Mouse (Mus musculus) midbrain, embryonic 13.5 days (tissue): ENCODE data around the gene Rpl36-ps4. TPM values are rescaled to one million over a fixed set of nuclear protein-coding genes. Genes with fewer than 3 reads are reported as not detected.
A peak's percentile ranks its signal among the peaks of the same experiment; 100 is the strongest.
"Not testable (repeated sequence)": the region's sequence is repeated elsewhere in the genome, so short reads cannot be mapped to it uniquely, and the experiment has no call there.

Experiments
- ATAC-seq: fragments of 200-750 bp; cut with Nextera tagmentation; 2 replicates; pipeline ENCODE4 v1.8.0; 2017; ENCODE audit warnings: mild to moderate bottlenecking, moderate TSS enrichment, moderate library complexity
- H3K27ac ChIP-seq: fragments of 300-500 bp; sonication (generic); 2 replicates; pipeline ENCODE4 v1.5.1; 2015; ENCODE audit warnings: inconsistent platforms, mild to moderate bottlenecking, moderate library complexity
- H3K27me3 ChIP-seq: fragments of 300-500 bp; sonication (generic); 2 replicates; pipeline ENCODE4 v1.6.1; 2015; ENCODE audit warnings: mild to moderate bottlenecking, inconsistent platforms
- H3K36me3 ChIP-seq: fragments of 300-500 bp; sonication (generic); 2 replicates; pipeline ENCODE4 v1.6.1; 2015; ENCODE audit warnings: mild to moderate bottlenecking, inconsistent platforms
- H3K4me1 ChIP-seq: fragments of 300-500 bp; sonication (generic); replicated peaks from 2 replicates; pipeline ENCODE4 v1.6.1; 2015; ENCODE audit warnings: inconsistent platforms
- H3K4me2 ChIP-seq: fragments of 300-500 bp; sonication (generic); replicated peaks from 2 replicates; pipeline ENCODE4 v1.6.1; 2015; ENCODE audit warnings: moderate library complexity, mild to moderate bottlenecking, inconsistent platforms
- H3K4me3 ChIP-seq: fragments of 300-500 bp; sonication (generic); replicated peaks from 2 replicates; pipeline ENCODE4 v1.5.1; 2015; ENCODE audit warnings: mild to moderate bottlenecking, inconsistent platforms
- H3K9ac ChIP-seq: fragments of 300-500 bp; sonication (generic); replicated peaks from 2 replicates; pipeline ENCODE4 v1.6.1; 2015; ENCODE audit warnings: mild to moderate bottlenecking, inconsistent platforms
- H3K9me3 ChIP-seq: fragments of 300-500 bp; sonication (generic); 2 replicates; pipeline ENCODE4 v1.6.1; 2016; ENCODE audit warnings: mild to moderate bottlenecking, inconsistent platforms
- WGBS: fragments of 180-500 bp; shearing (Covaris S2); methylation state at CpG from one replicate; pipeline ENCODE4 v1.1.7; 2015; 5-methylcytosine and 5-hydroxymethylcytosine counted together
- polyA plus RNA-seq: library from polyadenylated mRNA; unstranded; fragments of >200 nt; fragmentation: Nextera tagmentation; extraction: Ambion mirVana; gene quantifications from 2 replicates; pipeline ENCODE4 v1.2.1, GENCODE M21; 2015

Gene Rpl36-ps4
- polyA plus RNA-seq, 1 experiment from 2014 or later = not detected

GRCm38 (mm10) chr17:87957096-87957840, 36.5 kb downstream of the Rpl36-ps4 start:
- H3K36me3 ChIP-seq = no peaks in the 10 kb centered on the region

GRCm38 (mm10) chr17:87958283-87958682, 37.5 kb downstream of the Rpl36-ps4 start:
- no peak overlapping the region for H3K4me2 ChIP-seq
- no peak overlapping the region for H3K4me3 ChIP-seq
- ATAC-seq = no peak
- no peaks in the 10 kb centered on the region for H3K36me3 ChIP-seq
- H3K4me1 ChIP-seq = no peaks in the 10 kb centered on the region
- H3K27ac ChIP-seq = no peak overlapping the region
- peaks cover 5% of the 10 kb centered on the region; the same call in 1 of the 2 replicates for H3K9me3 ChIP-seq
- 71% methylated on average over 8 of the region's 8 CpGs for WGBS
- no peaks in the 10 kb centered on the region for H3K27me3 ChIP-seq
- no peak overlapping the region for H3K9ac ChIP-seq

More at GRCm38 (mm10) chr17:87957096-87957840, 36.5 kb downstream of the Rpl36-ps4 start:
- H3K4me2 ChIP-seq = no peak overlapping the region
- ATAC-seq = no peak
- WGBS = 81% methylated on average over 12 of the region's 12 CpGs
- no peak overlapping the region for H3K9ac ChIP-seq
- no peaks in the 10 kb centered on the region for H3K4me1 ChIP-seq
- H3K4me3 ChIP-seq = no peak overlapping the region
- no peaks in the 10 kb centered on the region for H3K27me3 ChIP-seq
- no peaks in the 10 kb centered on the region for H3K9me3 ChIP-seq
- no peak overlapping the region for H3K27ac ChIP-seq

- H3K4me1 ChIP-seq, H3K9me3 ChIP-seq, H3K4me3 ChIP-seq, H3K27me3 ChIP-seq, H3K27ac ChIP-seq, H3K4me2 ChIP-seq, H3K9ac ChIP-seq, ATAC-seq, H3K36me3 ChIP-seq: not testable (repeated sequence)
- WGBS = 95% methylated on average over 11 of the region's 11 CpGs
These were observed 38.6 kb downstream of the Rpl36-ps4 start for GRCm38 (mm10) chr17:87959406-87959805.

GRCm38 (mm10) chr17:87959931-87960330, 39.2 kb downstream of the Rpl36-ps4 start:
- ATAC-seq, H3K4me2 ChIP-seq, H3K27me3 ChIP-seq, H3K4me1 ChIP-seq, H3K27ac ChIP-seq, H3K9me3 ChIP-seq, H3K36me3 ChIP-seq, H3K9ac ChIP-seq, H3K4me3 ChIP-seq: not testable (repeated sequence)
- 93% methylated on average over 5 of the region's 5 CpGs for WGBS

GRCm38 (mm10) chr17:87963081-87964075, 42.6 kb downstream of the Rpl36-ps4 start:
- Histone ChIP-seq H3K4me3 (no peak overlapping the region), H3K4me2 (no peak overlapping the region), H3K9ac (no peak overlapping the region), H3K27ac (no peak overlapping the region), H3K4me1 (no peaks in the 10 kb centered on the region), H3K27me3 (no peaks in the 10 kb centered on the region), H3K9me3 (peaks cover 5% of the 10 kb centered on the region; the same call in 1 of the 2 replicates), H3K36me3 (no peaks in the 10 kb centered on the region)
- 91% methylated on average over 13 of the region's 14 CpGs for WGBS
- ATAC-seq = no peak

GRCm38 (mm10) chr17:87968483-87968926, 47.7 kb downstream of the Rpl36-ps4 start:
- H3K4me1 ChIP-seq, H3K9me3 ChIP-seq, H3K27ac ChIP-seq, H3K27me3 ChIP-seq, H3K36me3 ChIP-seq, H3K9ac ChIP-seq, H3K4me2 ChIP-seq, H3K4me3 ChIP-seq: not testable (repeated sequence)
- 27% methylated on average over 6 of the region's 8 CpGs for WGBS
- peak; percentile 89 for ATAC-seq

Other genes with a start within 250 kb of the Rpl36-ps4 start
- gene Msh2, start 248.6 kb upstream of the Rpl36-ps4 start, polyA plus RNA-seq = 79.5 and 85.1 TPM in 2 replicates
- 0.36 and 0.45 TPM in 2 replicates for gene Kcnk12, start 123.0 kb upstream of the Rpl36-ps4 start, polyA plus RNA-seq
- gene Msh6, start 54.1 kb downstream of the Rpl36-ps4 start, polyA plus RNA-seq = 37.3 and 38.2 TPM in 2 replicates
- 30.7 and 31.2 TPM in 2 replicates for gene Fbxo11, start 144.3 kb downstream of the Rpl36-ps4 start, polyA plus RNA-seq